In genomic region chr15:74455921-74456674, GRCm38 (mm10) we compare ENCODE assay signal across 13 mouse cellular contexts.
DNase-seq lines count a peak whose midpoint lies in the region; ATAC-seq and TF ChIP-seq lines count a peak whose summit lies in the region.
"Had no signal": no experiment of that assay in that cellular context is flagged by ENCODE, and none has a peak within 500 bp of the region (broad histone marks: within the 10 kb centered on the region; RNA-seq: fewer than 3 reads in every experiment).

No protein-coding gene starts in this region.

- no peaks in the 10 kb centered on the region for H3K27me3 ChIP-seq in intestine, embryonic 15.5 days (replicated peaks)
- no peaks in the 10 kb centered on the region for H3K27me3 ChIP-seq in intestine, embryonic 16.5 days (replicated peaks; ENCODE audit: control insufficient read depth, insufficient read depth, low read length)
- no peaks in the 10 kb centered on the region for H3K27me3 ChIP-seq in limb, embryonic 11.5 days (ENCODE audit: control insufficient read depth, insufficient read depth, low read length)
- H3K27me3 ChIP-seq: limb, embryonic 15.5 days; neural tube, embryonic 13.5 days had no signal

- H3K9me3 ChIP-seq in intestine, embryonic 15.5 days: no peaks in the 10 kb centered on the region
- no peaks in the 10 kb centered on the region for H3K9me3 ChIP-seq in intestine, embryonic 16.5 days (ENCODE audit: control insufficient read depth, low read length)
- no peaks in the 10 kb centered on the region for H3K9me3 ChIP-seq in limb, embryonic 11.5 days (ENCODE audit: control insufficient read depth, low read length)
- H3K9me3 ChIP-seq: limb, embryonic 15.5 days; neural tube, embryonic 13.5 days had no signal

- no peaks in the 10 kb centered on the region for H3K36me3 ChIP-seq in intestine, embryonic 15.5 days
- H3K36me3 ChIP-seq in intestine, embryonic 16.5 days (ENCODE audit: control insufficient read depth, insufficient read depth, low read length): no peaks in the 10 kb centered on the region
- no peaks in the 10 kb centered on the region for H3K36me3 ChIP-seq in limb, embryonic 11.5 days (ENCODE audit: control insufficient read depth, insufficient read depth, low read length)
- H3K36me3 ChIP-seq: limb, embryonic 15.5 days; neural tube, embryonic 13.5 days had no signal

- H3K4me2 ChIP-seq in intestine, embryonic 15.5 days (replicated peaks): no peak overlapping the region
- H3K4me2 ChIP-seq in intestine, embryonic 16.5 days (ENCODE audit: low read depth, low read length): no peak overlapping the region
- no peak overlapping the region for H3K4me2 ChIP-seq in limb, embryonic 11.5 days (ENCODE audit: low read depth, severe bottlenecking)
- H3K4me2 ChIP-seq: limb, embryonic 15.5 days; neural tube, embryonic 13.5 days had no signal

- peak; percentile 23 for DNase-seq in embryo, embryonic 11.5 days (ENCODE audit: low read depth, low spot score)
- peak; percentile 42 for DNase-seq in gastrocnemius, postnatal 14 days
- DNase-seq in limb, embryonic 11.5 days (ENCODE audit: low spot score): peak; percentile 73
- no peak for DNase-seq in spleen, postnatal 10 days (ENCODE audit: low spot score in 2 of 2)
- DNase-seq in left cerebral cortex, adult 2 months (ENCODE audit: extremely low spot score in 1 of 2, low spot score in 2 of 2): no peak
- DNase-seq: kidney, postnatal 25 days; right cerebral cortex, postnatal 4 days; thymus, postnatal 14 days had no signal

- TF ChIP-seq CTCF in left cerebral cortex, adult 2 months (IDR thresholded peaks at IDR 0.05): no peak

- ATAC-seq in intestine, embryonic 15.5 days: peak; percentile 34; the same call in 1 of the 2 replicates
- ATAC-seq in intestine, embryonic 16.5 days: no peak; the same call in 1 of the 2 replicates
- 0 out of 2 replicates have a peak, but pooled peaks have one; percentile 57 for ATAC-seq in limb, embryonic 11.5 days (ENCODE audit: insufficient number of reproducible peaks, low FRiP score, low TSS enrichment, low read depth)
- no peak for ATAC-seq in erythroblast, adult 5-6 weeks (replicated peaks; ENCODE audit: low FRiP score, poor library complexity, severe bottlenecking)

- peaks cover 6% of the 10 kb centered on the region for H3K4me1 ChIP-seq in intestine, embryonic 15.5 days (replicated peaks)
- peaks cover 8% of the 10 kb centered on the region for H3K4me1 ChIP-seq in intestine, embryonic 16.5 days (ENCODE audit: control insufficient read depth, insufficient read depth, low read length)
- H3K4me1 ChIP-seq in limb, embryonic 11.5 days (ENCODE audit: control insufficient read depth, insufficient read depth, low read length): peaks cover 16% of the 10 kb centered on the region

- intact Hi-C loops in gastrocnemius, postnatal 14 days (cut with DNase I; ENCODE audit: low total_unique reads): no loop called here
- intact Hi-C loops in left cerebral cortex, adult 2 months (cut with DNase I): no loop called here

- no peak overlapping the region for H3K27ac ChIP-seq in intestine, embryonic 15.5 days
- H3K27ac ChIP-seq in intestine, embryonic 16.5 days (ENCODE audit: low read length): no peak overlapping the region
- no peak overlapping the region for H3K27ac ChIP-seq in limb, embryonic 11.5 days (replicated peaks; ENCODE audit: low read depth, low read length)
- H3K27ac ChIP-seq in left cerebral cortex, adult 2 months: no peak overlapping the region
- H3K27ac ChIP-seq: limb, embryonic 15.5 days; neural tube, embryonic 13.5 days had no signal

- WGBS in intestine, embryonic 15.5 days: 47% methylated on average over 11 of the region's 11 CpGs
- 51% methylated on average over 11 of the region's 11 CpGs for WGBS in intestine, embryonic 16.5 days
- 51% methylated on average over 11 of the region's 11 CpGs for WGBS in limb, embryonic 11.5 days

- H3K4me3 ChIP-seq in intestine, embryonic 15.5 days (replicated peaks): no peak overlapping the region
- H3K4me3 ChIP-seq in intestine, embryonic 16.5 days (ENCODE audit: low read length): no peak overlapping the region
- H3K4me3 ChIP-seq in limb, embryonic 11.5 days (ENCODE audit: low read depth, low read length): no peak overlapping the region
- no peak overlapping the region for H3K4me3 ChIP-seq in left cerebral cortex, adult 2 months
- H3K4me3 ChIP-seq: limb, embryonic 15.5 days; neural tube, embryonic 13.5 days had no signal

- H3K9ac ChIP-seq in intestine, embryonic 15.5 days: no peak overlapping the region
- H3K9ac ChIP-seq in intestine, embryonic 16.5 days (ENCODE audit: low read depth, low read length): no peak overlapping the region
- no peak overlapping the region for H3K9ac ChIP-seq in limb, embryonic 11.5 days (ENCODE audit: low read length)
- H3K9ac ChIP-seq: limb, embryonic 15.5 days; neural tube, embryonic 13.5 days had no signal

Comparison
In these comparisons a context has a peak if more than half of its experiments do, and no peak if none do; other contexts are left out.
1. ATAC-seq: peak in intestine, embryonic 15.5 days (single experiment) and limb, embryonic 11.5 days (single experiment); none in intestine, embryonic 16.5 days (single experiment) and erythroblast, adult 5-6 weeks (single experiment).
2. DNase-seq: peak in embryo, embryonic 11.5 days (single experiment), gastrocnemius, postnatal 14 days (single experiment) and limb, embryonic 11.5 days (single experiment); none in spleen, postnatal 10 days (0 of 2) and left cerebral cortex, adult 2 months (0 of 2).